Mouse (Mus musculus) E14TG2a.4 (cell line): Measurements from ENCODE around the gene Rfx1.

Source experiments
- H3K27me3 ChIP-seq: 2 replicates; pipeline ENCODE4 v1.6.1; 2014; ENCODE audit warnings: low read length, control low read depth; ENCODE audit not compliant: insufficient read depth
- H3K36me3 ChIP-seq: 2 replicates; pipeline ENCODE4 v1.6.1; 2014; ENCODE audit warnings: low read length, control low read depth; ENCODE audit not compliant: insufficient read depth
- H3K4me1 ChIP-seq: replicated peaks from 2 replicates; pipeline ENCODE4 v1.6.1; 2014; ENCODE audit warnings: low read depth, low read length, control low read depth
- H3K4me3 ChIP-seq: replicated peaks from 2 replicates; pipeline ENCODE4 v1.5.1; 2014; ENCODE audit warnings: mild to moderate bottlenecking, low read length
- H3K9me3 ChIP-seq: 2 replicates; pipeline ENCODE4 v1.6.1; 2014; ENCODE audit warnings: low read length, control low read depth
- CTCF ChIP-seq: conservative IDR thresholded peaks from 2 replicates; pipeline ENCODE4 v1.5.1; 2014; ENCODE audit warnings: low read length
- NANOG ChIP-seq: IDR thresholded peaks from 2 replicates; pipeline ENCODE4 v1.6.1; 2014; ENCODE audit warnings: borderline replicate concordance, low read length, mixed read lengths
- POU5F1 ChIP-seq: IDR thresholded peaks from 2 replicates; pipeline ENCODE4 v1.6.1; 2014; ENCODE audit warnings: low read length, borderline replicate concordance

Gene Rfx1

GRCm38 (mm10) chr8:84104697-84105609, 38.3 kb downstream of the Rfx1 start, which contains the start of gene Dcaf15:
Gene Dcaf15 (minus strand): TSS chr8:84104768.
- peaks cover 30% of the 10 kb centered on the region for H3K36me3 ChIP-seq
- H3K4me1 ChIP-seq, result peaks cover 42% of the 10 kb centered on the region
- no peaks in the 10 kb centered on the region for H3K27me3 ChIP-seq
- H3K9me3 ChIP-seq, result peaks cover 3% of the 10 kb centered on the region; the same call in 1 of the 2 replicates
- peak within 1 kb of the TSS; percentile 80 for H3K4me3 ChIP-seq
- no peak for TF ChIP-seq POU5F1
- no peak; the same call in 1 of the 2 replicates for TF ChIP-seq NANOG
- no peak for TF ChIP-seq CTCF

GRCm38 (mm10) chr8:84105676-84106075, 39.0 kb downstream of the Rfx1 start:
- no peak for TF ChIP-seq CTCF
- no peak for TF ChIP-seq POU5F1
- TF ChIP-seq NANOG, result no peak
- H3K9me3 ChIP-seq, result peaks cover 3% of the 10 kb centered on the region; the same call in 1 of the 2 replicates

GRCm38 (mm10) chr8:84106216-84107040, 39.8 kb downstream of the Rfx1 start:
- no peak overlapping the region for H3K4me3 ChIP-seq
- H3K36me3 ChIP-seq, result peaks cover 17% of the 10 kb centered on the region
- no peaks in the 10 kb centered on the region for H3K27me3 ChIP-seq
- H3K9me3 ChIP-seq, result peaks cover 3% of the 10 kb centered on the region; the same call in 1 of the 2 replicates
- TF ChIP-seq POU5F1 (no peak), NANOG (no peak), CTCF (no peak)
- H3K4me1 ChIP-seq, result peaks cover 46% of the 10 kb centered on the region

More at GRCm38 (mm10) chr8:84105676-84106075, 39.0 kb downstream of the Rfx1 start:
- Histone ChIP-seq H3K27me3 (no peaks in the 10 kb centered on the region), H3K4me3 (no peak overlapping the region), H3K4me1 (peaks cover 48% of the 10 kb centered on the region), H3K36me3 (peaks cover 22% of the 10 kb centered on the region)

GRCm38 (mm10) chr8:84115646-84116045, 49.0 kb downstream of the Rfx1 start:
- H3K36me3 ChIP-seq, result no peaks in the 10 kb centered on the region
- no peak overlapping the region for H3K4me3 ChIP-seq
- peaks cover 9% of the 10 kb centered on the region for H3K27me3 ChIP-seq
- TF ChIP-seq NANOG (no peak), POU5F1 (no peak)
- H3K9me3 ChIP-seq, result 0 out of 2 replicates have a peak, but pooled peaks cover 6% of the 10 kb centered on the region
- H3K4me1 ChIP-seq, result peaks cover 3% of the 10 kb centered on the region

- Histone ChIP-seq H3K9me3 (0 out of 2 replicates have a peak, but pooled peaks cover 6% of the 10 kb centered on the region), H3K4me1 (peaks cover 18% of the 10 kb centered on the region), H3K36me3 (no peaks in the 10 kb centered on the region), H3K4me3 (no peak overlapping the region), H3K27me3 (peaks cover 18% of the 10 kb centered on the region)
- no peak for TF ChIP-seq POU5F1
- TF ChIP-seq NANOG, result no peak
- no peak for TF ChIP-seq CTCF
Measured at GRCm38 (mm10) chr8:84122151-84122550, 55.5 kb downstream of the Rfx1 start.

GRCm38 (mm10) chr8:84125656-84126055, 59.0 kb downstream of the Rfx1 start, which contains the start of gene Podnl1:
Gene Podnl1 (plus strand): TSS chr8:84125989.
- H3K36me3 ChIP-seq, result no peaks in the 10 kb centered on the region
- H3K27me3 ChIP-seq, result peaks cover 34% of the 10 kb centered on the region
- H3K4me3 ChIP-seq, result no peak within 1 kb of the TSS
- no peaks in the 10 kb centered on the region for H3K9me3 ChIP-seq
- peaks cover 41% of the 10 kb centered on the region for H3K4me1 ChIP-seq
- no peak for TF ChIP-seq NANOG
- no peak for TF ChIP-seq CTCF
- TF ChIP-seq POU5F1, result no peak

GRCm38 (mm10) chr8:84126742-84127141, 60.1 kb downstream of the Rfx1 start:
- Histone ChIP-seq H3K4me1 (peaks cover 52% of the 10 kb centered on the region), H3K27me3 (peaks cover 34% of the 10 kb centered on the region), H3K9me3 (no peaks in the 10 kb centered on the region), H3K36me3 (no peaks in the 10 kb centered on the region; the same call in 1 of the 2 replicates), H3K4me3 (no peak overlapping the region)
- TF ChIP-seq NANOG (no peak), POU5F1 (no peak), CTCF (no peak)

GRCm38 (mm10) chr8:84127202-84127901, 60.7 kb downstream of the Rfx1 start:
- Histone ChIP-seq H3K36me3 (peaks cover 6% of the 10 kb centered on the region), H3K4me3 (peak overlapping the region; percentile 64), H3K27me3 (peaks cover 34% of the 10 kb centered on the region), H3K4me1 (peaks cover 58% of the 10 kb centered on the region), H3K9me3 (no peaks in the 10 kb centered on the region)
- TF ChIP-seq CTCF (no peak), NANOG (no peak), POU5F1 (no peak)
